Mouse (Mus musculus) liver, adult 2 months (tissue): Measurements from ENCODE around the gene Mmab. TPM values are rescaled to one million over a fixed set of nuclear protein-coding genes. Genes with fewer than 3 reads are reported as not detected.
A peak's percentile ranks its signal among the peaks of the same experiment; 100 is the strongest.

ENCODE experiments used
- DNase-seq: peaks from one replicate; pipeline ENCODE4 v3.0.0-alpha.2; 2011; ENCODE audit warnings: low read depth, low spot score; ENCODE audit errors: extremely low read depth
- H3K27ac ChIP-seq: fragments of 200-500 bp; replicated peaks from 2 replicates; pipeline ENCODE4 v1.5.1; 2012; ENCODE audit warnings: low read depth, mild to moderate bottlenecking, control low read depth, inconsistent platforms, low read length; ENCODE audit not compliant: insufficient read depth
- H3K27me3 ChIP-seq: fragments of 200-500 bp; 2 replicates; pipeline ENCODE4 v1.6.1; 2012; ENCODE audit warnings: mild to moderate bottlenecking, moderate library complexity, low read length, inconsistent platforms; ENCODE audit not compliant: control insufficient read depth, insufficient read depth
- H3K36me3 ChIP-seq: fragments of 200-500 bp; 2 replicates; pipeline ENCODE4 v1.6.1; 2012; ENCODE audit warnings: low read length, inconsistent platforms; ENCODE audit not compliant: control insufficient read depth, insufficient read depth
- H3K4me1 ChIP-seq: fragments of 200-500 bp; 2 replicates; pipeline ENCODE4 v1.6.1; 2011; ENCODE audit warnings: low read length; ENCODE audit not compliant: control insufficient read depth, insufficient read depth
- H3K4me3 ChIP-seq: fragments of 200-500 bp; 2 replicates; pipeline ENCODE4 v1.5.1; 2011; ENCODE audit warnings: low read depth, mild to moderate bottlenecking, control low read depth, low read length, moderate library complexity; ENCODE audit not compliant: insufficient read depth
- H3K79me2 ChIP-seq: fragments of 200-500 bp; 2 replicates; pipeline ENCODE4 v1.6.1; 2012; ENCODE audit warnings: inconsistent platforms, mild to moderate bottlenecking, low read length, moderate library complexity; ENCODE audit not compliant: control insufficient read depth, insufficient read depth
- H3K9ac ChIP-seq: fragments of 200-500 bp; 2 replicates; pipeline ENCODE4 v1.6.1; 2012; ENCODE audit warnings: low read depth, mild to moderate bottlenecking, control low read depth, inconsistent platforms, low read length
- CTCF ChIP-seq: fragments of 200-500 bp; IDR thresholded peaks from 2 replicates; pipeline ENCODE4 v1.5.1; 2011; ENCODE audit warnings: low read depth, low read length, control low read depth
- POLR2A ChIP-seq: fragments of 200-500 bp; IDR thresholded peaks from 2 replicates; pipeline ENCODE4 v1.6.1; 2011; ENCODE audit warnings: low read length, control low read depth; ENCODE audit not compliant: insufficient read depth; ENCODE audit errors: extremely low read depth
- WGBS: fragments of 180-500 bp; shearing (Covaris S2); methylation state at CpG from one replicate; pipeline ENCODE4 v1.1.7; 2018; 5-methylcytosine and 5-hydroxymethylcytosine counted together
- polyA plus RNA-seq: library from polyadenylated mRNA; depleted of rRNA; stranded (reverse); fragments of >200 nt; gene quantifications from 2 replicates; pipeline ENCODE4 v1.2.3, GENCODE M21; 2012; rRNA removed
- total RNA-seq: library from RNA; depleted of rRNA; stranded (reverse); fragments of >200 nt; gene quantifications from 2 replicates; pipeline ENCODE4 v1.2.3, GENCODE M21; 2014; rRNA removed

Mmab gene
- total RNA-seq: 13.2 and 14.5 TPM in 2 replicates
- 22.2 and 22.4 TPM in 2 replicates for polyA plus RNA-seq

DNA sequence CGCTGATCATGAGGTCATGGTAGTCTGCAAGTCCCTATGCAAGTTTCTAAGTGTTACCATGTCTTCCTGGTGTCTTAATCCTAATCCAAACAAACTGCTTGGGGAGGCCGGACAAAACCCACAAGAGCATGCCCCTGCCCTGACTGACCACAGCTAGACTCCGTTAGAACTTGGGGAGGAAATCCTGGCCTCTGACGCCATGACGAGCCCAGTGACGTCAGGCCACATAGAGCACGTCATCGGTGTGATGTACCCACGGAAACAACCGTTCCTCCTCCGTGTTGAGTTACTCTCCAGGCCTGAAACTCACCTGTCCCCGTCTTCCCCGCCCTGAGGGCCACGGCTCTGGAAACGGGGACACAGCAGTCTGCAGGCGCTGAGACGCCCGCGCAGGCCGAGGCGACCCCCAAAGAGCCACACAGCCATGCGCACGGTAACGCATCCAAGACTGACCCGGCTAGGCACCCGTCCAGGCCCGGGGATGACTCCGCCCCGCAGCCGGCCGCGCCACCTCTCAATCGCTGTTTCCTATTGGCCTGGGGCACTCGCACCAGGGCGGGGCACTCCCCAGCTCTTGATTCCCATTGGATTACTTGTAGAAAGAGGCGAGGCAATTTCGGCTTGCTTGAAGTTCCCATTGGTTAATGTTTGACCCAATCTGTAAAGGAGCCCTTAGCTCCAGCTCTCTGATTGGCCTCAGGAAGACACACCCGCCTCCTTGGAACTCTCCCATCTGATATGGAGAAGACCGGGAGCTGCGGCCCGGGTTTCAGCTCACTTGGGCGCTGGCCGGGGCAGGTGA is at the start of gene Mmab, which contains the start of gene Mvk:
TSS of gene Mmab (minus strand) at position 495 of the 802 bp plus-strand sequence.
TSS of gene Mvk (plus strand) at position 704 of the 802 bp plus-strand sequence.
- Histone ChIP-seq H3K27me3 (no peaks in the 10 kb centered on the region), H3K36me3 (no peaks in the 10 kb centered on the region), H3K9ac (peak within 1 kb of the TSS; percentile 72), H3K79me2 (no peaks in the 10 kb centered on the region), H3K4me3 (peak within 1 kb of the TSS; percentile 68), H3K27ac (peak within 1 kb of the TSS; percentile 67), H3K4me1 (peaks cover 6% of the 10 kb centered on the region)
- peak; percentile 99 for DNase-seq
- TF ChIP-seq CTCF: no peak
- TF ChIP-seq POLR2A: peak; percentile 41; the same call in 1 of the 2 replicates
- 1% methylated on average over 43 of the region's 43 CpGs for WGBS

DNA sequence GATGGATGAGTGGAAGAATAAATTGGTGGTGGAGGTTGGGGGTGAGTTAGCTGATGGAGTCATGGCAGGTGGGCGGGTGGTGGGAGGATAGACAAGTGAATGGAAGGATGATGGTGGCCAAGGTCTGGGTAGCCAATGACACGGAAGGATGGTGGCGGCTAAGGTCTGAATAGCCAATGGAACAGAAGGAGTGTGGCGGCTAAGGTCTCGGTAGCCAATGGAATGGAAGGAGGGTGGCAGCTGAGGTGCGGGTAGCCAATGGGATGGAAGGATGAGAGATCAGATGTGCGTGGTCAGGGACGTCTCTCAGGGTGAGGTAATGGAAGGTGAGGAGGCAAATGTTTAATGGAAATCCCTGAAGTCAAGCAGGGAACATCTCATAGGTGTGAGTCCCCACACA is 46.4 kb upstream of the Mmab start:
- 94% methylated on average over 8 of the region's 8 CpGs for WGBS
- TF ChIP-seq CTCF (no peak), POLR2A (no peak)
- Histone ChIP-seq H3K36me3 (no peaks in the 10 kb centered on the region), H3K27ac (no peak overlapping the region), H3K9ac (no peak overlapping the region), H3K79me2 (no peaks in the 10 kb centered on the region), H3K27me3 (no peaks in the 10 kb centered on the region), H3K4me3 (no peak overlapping the region), H3K4me1 (no peaks in the 10 kb centered on the region)
- DNase-seq: no peak

DNA sequence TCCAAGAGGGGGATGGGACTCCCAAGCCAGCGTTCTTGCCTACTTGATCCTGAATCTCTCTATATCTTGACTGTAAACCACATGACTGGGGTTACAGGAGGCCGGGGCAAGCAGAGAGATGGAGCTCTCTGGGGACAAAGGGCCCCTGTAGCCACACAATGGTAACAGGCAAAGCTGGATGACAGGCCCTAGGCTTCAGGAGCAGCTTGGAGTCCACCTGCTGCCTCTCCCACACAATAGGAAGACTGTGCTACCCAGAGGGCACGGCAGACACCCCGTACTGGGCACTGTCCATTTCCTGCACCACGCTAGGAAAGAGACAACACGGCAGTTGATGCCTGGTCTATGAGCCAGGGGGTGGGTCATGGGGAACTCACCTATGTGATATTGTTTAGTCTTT is 45.7 kb upstream of the Mmab start:
- no peaks in the 10 kb centered on the region for H3K36me3 ChIP-seq
- no peaks in the 10 kb centered on the region for H3K79me2 ChIP-seq
- no peak overlapping the region for H3K4me3 ChIP-seq
- H3K4me1 ChIP-seq: no peaks in the 10 kb centered on the region
- 88% methylated on average over 6 of the region's 6 CpGs for WGBS
- no peak overlapping the region for H3K27ac ChIP-seq
- no peak overlapping the region for H3K9ac ChIP-seq
- no peaks in the 10 kb centered on the region for H3K27me3 ChIP-seq
- no peak for DNase-seq
- TF ChIP-seq POLR2A: no peak
- no peak for TF ChIP-seq CTCF

DNA sequence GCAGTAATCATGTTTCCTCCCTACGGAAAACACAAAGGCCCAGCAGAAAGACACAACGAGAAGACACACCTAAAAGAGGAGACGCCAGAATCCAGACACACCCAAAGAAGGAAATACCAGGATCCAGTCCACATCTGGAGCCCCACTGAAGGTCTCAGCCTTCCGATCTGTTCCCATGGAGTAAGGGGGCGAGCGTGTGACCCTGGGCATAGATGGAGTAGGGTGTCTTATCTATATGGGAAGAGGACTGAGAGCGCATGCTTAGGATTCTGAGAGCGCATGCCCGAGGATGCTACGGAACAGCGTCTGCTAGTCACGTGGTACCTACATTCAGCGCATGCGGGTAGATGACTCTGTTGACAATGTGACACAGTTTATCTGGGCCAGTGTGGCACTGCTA is 41.8 kb upstream of the Mmab start:
- H3K9ac ChIP-seq: no peak overlapping the region
- H3K4me3 ChIP-seq: no peak overlapping the region
- 88% methylated on average over 14 of the region's 14 CpGs for WGBS
- H3K36me3 ChIP-seq: no peaks in the 10 kb centered on the region
- H3K4me1 ChIP-seq: no peaks in the 10 kb centered on the region
- DNase-seq: no peak
- H3K27me3 ChIP-seq: no peaks in the 10 kb centered on the region
- TF ChIP-seq POLR2A (no peak), CTCF (no peak)
- no peaks in the 10 kb centered on the region for H3K79me2 ChIP-seq
- H3K27ac ChIP-seq: no peak overlapping the region

DNA sequence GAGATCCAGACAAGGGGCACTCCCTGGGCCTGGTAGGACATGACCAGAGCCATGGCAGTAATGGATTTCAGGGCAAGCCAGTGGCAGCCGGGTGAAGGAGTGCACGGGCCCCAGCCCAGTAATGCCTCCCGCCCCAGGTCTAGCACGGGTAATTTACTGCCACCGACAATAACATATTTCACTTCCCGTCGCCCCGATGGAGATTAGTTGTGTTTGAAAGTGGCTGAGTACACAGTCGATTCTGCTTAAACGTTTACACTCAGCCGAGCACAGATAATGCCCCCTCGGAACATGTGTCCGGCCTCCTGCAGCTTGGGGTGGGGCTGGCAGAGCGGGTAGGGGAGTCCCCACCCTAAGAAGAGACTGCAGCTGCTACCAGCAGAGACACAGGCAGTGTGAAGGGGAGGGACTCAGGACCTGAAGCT is 38.7 kb upstream of the Mmab start:
- 34% methylated on average over 14 of the region's 14 CpGs for WGBS
- H3K9ac ChIP-seq: no peak overlapping the region

DNA sequence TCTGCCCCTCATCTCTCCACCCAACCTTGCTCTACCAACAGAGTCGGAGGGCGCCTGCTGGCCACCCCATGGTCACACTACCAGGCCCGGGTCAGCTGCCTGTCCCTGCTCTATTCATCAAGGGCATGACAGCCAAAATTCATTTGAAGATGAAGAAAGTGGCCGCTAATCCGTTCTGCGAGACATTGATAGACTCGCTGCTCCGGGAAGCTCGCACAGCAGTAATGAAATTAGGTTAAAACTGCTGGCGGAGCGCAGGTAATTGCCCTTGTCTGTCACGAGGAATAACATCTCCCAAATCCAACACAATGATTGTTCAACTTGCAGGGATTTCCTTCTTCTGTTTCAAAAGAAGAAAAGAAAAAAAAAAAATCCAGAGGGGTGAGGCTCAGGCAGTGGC is 34.4 kb upstream of the Mmab start:
- TF ChIP-seq CTCF: no peak
- TF ChIP-seq POLR2A: no peak
- Histone ChIP-seq H3K4me1 (no peaks in the 10 kb centered on the region), H3K9ac (no peak overlapping the region), H3K36me3 (no peaks in the 10 kb centered on the region), H3K27me3 (no peaks in the 10 kb centered on the region), H3K79me2 (no peaks in the 10 kb centered on the region), H3K27ac (no peak overlapping the region), H3K4me3 (no peak overlapping the region)
- DNase-seq: no peak
- WGBS: 94% methylated on average over 12 of the region's 12 CpGs

More for the DNA sequence above, 38.7 kb upstream of the Mmab start:
- Histone ChIP-seq H3K27ac (no peak overlapping the region), H3K79me2 (no peaks in the 10 kb centered on the region), H3K27me3 (no peaks in the 10 kb centered on the region), H3K36me3 (no peaks in the 10 kb centered on the region), H3K4me3 (no peak overlapping the region), H3K4me1 (no peaks in the 10 kb centered on the region)
- DNase-seq: no peak
- TF ChIP-seq CTCF (no peak), POLR2A (no peak)
